Mouse (Mus musculus): ENCODE results near the gene Pimreg. TPM values are rescaled to one million over a fixed set of nuclear protein-coding genes. Genes with fewer than 3 reads are reported as not detected.

Pimreg gene
- polyA plus RNA-seq, 1 experiment from 2014 or later = 156 TPM

Other genes starting within 250 kb of the Pimreg start
- gene Aipl1, start 4.5 kb upstream of the Pimreg start, polyA plus RNA-seq (2015; fragmentation: Nextera tagmentation; extraction: Ambion mirVana) = 0.43 and 0.72 TPM in 2 replicates
- gene Pitpnm3, start 93.7 kb downstream of the Pimreg start, polyA plus RNA-seq (2015; fragmentation: Nextera tagmentation; extraction: Ambion mirVana) = 1.8 and 1.9 TPM in 2 replicates
- 0.26 and 0.44 TPM in 2 replicates for gene Gm43951, start 164.8 kb downstream of the Pimreg start, polyA plus RNA-seq (2015; fragmentation: Nextera tagmentation; extraction: Ambion mirVana)
- 18.8 and 19.0 TPM in 2 replicates for gene 4933427D14Rik, start 165.4 kb downstream of the Pimreg start, polyA plus RNA-seq (2015; fragmentation: Nextera tagmentation; extraction: Ambion mirVana)
- 184 and 186 TPM in 2 replicates for gene Txndc17, start 165.5 kb downstream of the Pimreg start, polyA plus RNA-seq (2015; fragmentation: Nextera tagmentation; extraction: Ambion mirVana)
- gene Med31, start 173.6 kb downstream of the Pimreg start, polyA plus RNA-seq (2015; fragmentation: Nextera tagmentation; extraction: Ambion mirVana) = 45.5 and 46.9 TPM in 2 replicates
- gene Slc13a5, start 225.2 kb downstream of the Pimreg start, polyA plus RNA-seq (2015; fragmentation: Nextera tagmentation; extraction: Ambion mirVana) = 0.05 and 0.24 TPM in 2 replicates